Mouse (Mus musculus) neural tube, embryonic 12.5 days (tissue): ENCODE results near the gene Mpz. TPM values are rescaled to one million over a fixed set of nuclear protein-coding genes. Genes with fewer than 3 reads are reported as not detected.

Experiments used
- ATAC-seq: fragments of 200-750 bp; cut with Nextera tagmentation; 2 replicates; pipeline ENCODE4 v1.8.0; 2017; ENCODE audit warnings: low read depth, mild to moderate bottlenecking, moderate TSS enrichment, moderate library complexity; ENCODE audit not compliant: low FRiP score
- H3K27ac ChIP-seq: fragments of 300-500 bp; sonication (generic); 2 replicates; pipeline ENCODE4 v1.5.1; 2016
- H3K27me3 ChIP-seq: fragments of 300-500 bp; sonication (generic); replicated peaks from 2 replicates; pipeline ENCODE4 v1.6.1; 2016; ENCODE audit warnings: mild to moderate bottlenecking
- H3K36me3 ChIP-seq: fragments of 300-500 bp; sonication (generic); 2 replicates; pipeline ENCODE4 v1.6.1; 2016; ENCODE audit warnings: mild to moderate bottlenecking
- H3K4me1 ChIP-seq: fragments of 300-500 bp; sonication (generic); 2 replicates; pipeline ENCODE4 v1.6.1; 2016
- H3K4me2 ChIP-seq: fragments of 300-500 bp; sonication (generic); replicated peaks from 2 replicates; pipeline ENCODE4 v1.6.1; 2016; ENCODE audit warnings: mild to moderate bottlenecking
- H3K4me3 ChIP-seq: fragments of 300-500 bp; sonication (generic); 2 replicates; pipeline ENCODE4 v1.5.1; 2016
- H3K9ac ChIP-seq: fragments of 300-500 bp; sonication (generic); 2 replicates; pipeline ENCODE4 v1.6.1; 2016; ENCODE audit warnings: mild to moderate bottlenecking
- H3K9me3 ChIP-seq: fragments of 300-500 bp; sonication (generic); 2 replicates; pipeline ENCODE4 v1.6.1; 2016; ENCODE audit warnings: mild to moderate bottlenecking
- WGBS: fragments of 180-500 bp; shearing (Covaris S2); methylation state at CpG from one replicate; pipeline ENCODE4 v1.1.7; 2016; 5-methylcytosine and 5-hydroxymethylcytosine counted together
- polyA plus RNA-seq: library from polyadenylated mRNA; unstranded; fragments of >200 nt; fragmentation: Nextera tagmentation; extraction: Ambion mirVana; gene quantifications from 2 replicates; pipeline ENCODE4 v1.2.1, GENCODE M21; 2016

The Mpz gene
- polyA plus RNA-seq, 1 experiment from 2014 or later = 7.8 TPM

DNA sequence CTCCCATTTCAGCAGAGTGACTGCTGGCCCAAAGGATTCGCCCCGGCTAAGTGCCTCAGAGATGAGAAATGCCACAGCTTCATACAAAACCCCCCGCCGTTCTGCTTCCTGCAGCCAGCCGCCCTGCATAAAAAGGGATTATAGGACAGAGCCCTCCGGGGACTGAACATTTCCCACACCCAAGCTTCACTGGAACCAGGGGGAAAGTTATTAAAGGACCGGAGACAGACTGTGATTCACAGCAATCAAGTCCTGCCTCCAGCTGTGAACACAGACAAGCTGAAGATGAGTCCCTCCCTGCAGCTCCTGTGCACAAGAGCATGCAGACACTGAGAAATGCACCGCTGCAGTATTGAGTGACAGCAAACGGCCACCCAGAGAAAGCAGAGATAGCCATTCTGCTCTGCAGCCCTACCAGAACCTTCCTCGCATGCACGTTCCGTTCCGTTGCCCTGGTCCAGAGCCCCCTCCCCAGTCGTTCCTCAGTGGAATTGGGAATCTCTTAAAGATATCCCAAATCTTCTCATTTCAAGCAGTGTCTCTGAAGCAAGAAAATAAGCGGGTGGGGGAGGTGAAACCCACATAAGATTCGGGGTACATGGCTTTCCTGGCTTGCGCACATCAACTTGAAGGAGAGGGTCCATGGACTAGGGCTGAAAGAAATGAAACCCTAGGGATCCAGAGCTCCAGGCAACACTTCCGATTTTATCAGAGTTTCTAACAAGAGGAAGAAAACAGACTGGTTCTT lies 42.8 kb downstream of the Mpz start:
- Histone ChIP-seq H3K9ac (0 out of 2 replicates have a peak overlapping the region, but pooled peaks have one; percentile 5), H3K4me3 (peak overlapping the region; percentile 11; the same call in 1 of the 2 replicates), H3K4me2 (peak overlapping the region; percentile 54), H3K27ac (no peak overlapping the region; the same call in 1 of the 2 replicates), H3K9me3 (no peaks in the 10 kb centered on the region), H3K4me1 (peaks cover 51% of the 10 kb centered on the region), H3K36me3 (no peaks in the 10 kb centered on the region), H3K27me3 (peaks cover 40% of the 10 kb centered on the region)
- 4% methylated on average over 18 of the region's 18 CpGs for WGBS
- peak; percentile 39; the same call in 1 of the 2 replicates for ATAC-seq

- no peaks in the 10 kb centered on the region for H3K36me3 ChIP-seq
- H3K4me1 ChIP-seq = peaks cover 43% of the 10 kb centered on the region
- no peak overlapping the region for H3K4me3 ChIP-seq
- H3K9me3 ChIP-seq = no peaks in the 10 kb centered on the region
- peaks cover 40% of the 10 kb centered on the region for H3K27me3 ChIP-seq
- no peak overlapping the region for H3K27ac ChIP-seq
- H3K4me2 ChIP-seq = peak overlapping the region; percentile 54
- ATAC-seq = no peak
- WGBS = 26% methylated on average over 11 of the region's 11 CpGs
- H3K9ac ChIP-seq = no peak overlapping the region
Observed at GRCm38 (mm10) chr1:171193911-171194830, 43.7 kb downstream of the Mpz start.

DNA sequence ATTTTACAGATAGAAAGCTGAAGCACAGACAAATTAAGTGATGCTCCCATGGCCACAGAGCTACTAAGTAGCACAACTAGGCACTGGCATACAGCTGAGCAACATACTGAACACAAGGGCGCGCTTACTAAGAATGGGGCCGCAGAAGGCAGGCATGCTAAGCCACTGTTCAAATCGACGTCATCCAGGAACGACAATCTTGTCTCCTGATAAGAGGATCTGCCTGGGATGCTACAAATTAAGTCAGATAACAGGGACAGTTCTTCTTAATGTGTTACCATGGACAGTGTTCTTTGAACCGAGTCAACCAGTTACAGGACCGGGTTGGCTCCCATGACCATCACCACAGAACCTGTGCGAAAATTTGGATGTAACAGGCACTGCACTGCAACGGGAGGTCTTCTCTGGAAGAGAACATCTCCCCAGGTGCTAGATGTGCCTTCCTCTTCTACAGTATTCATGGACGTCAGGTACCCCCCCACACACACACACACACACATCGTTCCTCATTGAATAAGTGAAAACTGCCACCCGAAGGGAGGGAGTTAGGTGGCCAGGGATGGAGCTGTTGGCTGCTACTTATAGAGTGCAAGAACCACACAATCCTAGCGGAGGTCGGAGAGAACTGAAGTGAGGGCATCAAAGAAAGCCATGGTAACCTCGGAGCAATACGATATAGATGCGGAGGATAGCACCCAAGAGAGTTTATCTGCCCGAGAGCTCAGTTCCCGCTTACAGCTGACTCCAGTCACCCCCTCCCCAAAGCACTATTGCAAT lies 44.7 kb downstream of the Mpz start:
- peak overlapping the region; percentile 51; the same call in 1 of the 2 replicates for H3K9ac ChIP-seq
- peaks cover 40% of the 10 kb centered on the region for H3K27me3 ChIP-seq
- H3K4me2 ChIP-seq = peak overlapping the region; percentile 93
- no peak for ATAC-seq
- peak overlapping the region; percentile 50 for H3K4me3 ChIP-seq
- H3K4me1 ChIP-seq = peaks cover 35% of the 10 kb centered on the region
- no peaks in the 10 kb centered on the region for H3K36me3 ChIP-seq
- H3K27ac ChIP-seq = no peak overlapping the region
- WGBS = 5% methylated on average over 20 of the region's 20 CpGs
- H3K9me3 ChIP-seq = no peaks in the 10 kb centered on the region

- Histone ChIP-seq H3K36me3 (no peaks in the 10 kb centered on the region), H3K4me1 (peaks cover 35% of the 10 kb centered on the region), H3K27me3 (peaks cover 40% of the 10 kb centered on the region)
Observed at GRCm38 (mm10) chr1:171195887-171196397, 45.4 kb downstream of the Mpz start, which contains the start of gene Pcp4l1. TSS of gene Pcp4l1 (minus strand) at chr1:171196268.

GRCm38 (mm10) chr1:171199532-171199931 lies 49.0 kb downstream of the Mpz start:
- Histone ChIP-seq H3K27me3 (peaks cover 26% of the 10 kb centered on the region), H3K36me3 (no peaks in the 10 kb centered on the region), H3K4me1 (peaks cover 14% of the 10 kb centered on the region), H3K9ac (no peak overlapping the region), H3K9me3 (no peaks in the 10 kb centered on the region), H3K4me2 (no peak overlapping the region), H3K4me3 (no peak overlapping the region), H3K27ac (no peak overlapping the region)
- WGBS = 47% methylated on average over 1 of the region's 1 CpGs
- ATAC-seq = no peak

More at GRCm38 (mm10) chr1:171195887-171196397, 45.4 kb downstream of the Mpz start, which contains the start of gene Pcp4l1:
- WGBS = under 1% methylated on average over 33 of the region's 33 CpGs
- Histone ChIP-seq H3K4me3 (peak within 1 kb of the TSS; percentile 50), H3K4me2 (peak within 1 kb of the TSS; percentile 93), H3K9me3 (no peaks in the 10 kb centered on the region), H3K9ac (peak within 1 kb of the TSS; percentile 51), H3K27ac (no peak within 1 kb of the TSS)
- ATAC-seq = peak; percentile 66; the same call in 1 of the 2 replicates

DNA sequence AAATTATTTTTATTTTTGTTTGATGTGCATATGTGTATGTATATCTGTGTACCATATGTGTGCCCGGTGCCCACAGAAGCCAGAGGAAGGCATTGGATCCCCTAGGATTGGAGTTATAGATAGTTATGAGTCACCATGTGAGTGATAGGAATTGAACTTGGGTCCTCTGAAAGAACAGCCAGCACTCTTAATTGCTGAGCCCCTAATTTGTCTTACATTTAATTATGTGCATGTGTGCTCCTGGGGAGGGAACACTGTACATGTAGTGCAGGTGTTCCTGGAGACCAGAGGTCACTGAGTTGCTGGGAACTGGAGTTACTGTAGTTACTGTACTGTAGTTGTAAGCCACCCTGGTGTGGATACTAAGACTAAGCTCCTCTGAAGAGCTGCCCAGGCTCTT lies 50.3 kb downstream of the Mpz start:
- Histone ChIP-seq H3K4me1 (peaks cover 6% of the 10 kb centered on the region), H3K9ac (no peak overlapping the region), H3K27me3 (peaks cover 14% of the 10 kb centered on the region), H3K27ac (no peak overlapping the region), H3K36me3 (no peaks in the 10 kb centered on the region), H3K4me3 (no peak overlapping the region), H3K4me2 (no peak overlapping the region), H3K9me3 (no peaks in the 10 kb centered on the region)
- WGBS = 94% methylated on average over 1 of the region's 1 CpGs
- no peak for ATAC-seq

DNA sequence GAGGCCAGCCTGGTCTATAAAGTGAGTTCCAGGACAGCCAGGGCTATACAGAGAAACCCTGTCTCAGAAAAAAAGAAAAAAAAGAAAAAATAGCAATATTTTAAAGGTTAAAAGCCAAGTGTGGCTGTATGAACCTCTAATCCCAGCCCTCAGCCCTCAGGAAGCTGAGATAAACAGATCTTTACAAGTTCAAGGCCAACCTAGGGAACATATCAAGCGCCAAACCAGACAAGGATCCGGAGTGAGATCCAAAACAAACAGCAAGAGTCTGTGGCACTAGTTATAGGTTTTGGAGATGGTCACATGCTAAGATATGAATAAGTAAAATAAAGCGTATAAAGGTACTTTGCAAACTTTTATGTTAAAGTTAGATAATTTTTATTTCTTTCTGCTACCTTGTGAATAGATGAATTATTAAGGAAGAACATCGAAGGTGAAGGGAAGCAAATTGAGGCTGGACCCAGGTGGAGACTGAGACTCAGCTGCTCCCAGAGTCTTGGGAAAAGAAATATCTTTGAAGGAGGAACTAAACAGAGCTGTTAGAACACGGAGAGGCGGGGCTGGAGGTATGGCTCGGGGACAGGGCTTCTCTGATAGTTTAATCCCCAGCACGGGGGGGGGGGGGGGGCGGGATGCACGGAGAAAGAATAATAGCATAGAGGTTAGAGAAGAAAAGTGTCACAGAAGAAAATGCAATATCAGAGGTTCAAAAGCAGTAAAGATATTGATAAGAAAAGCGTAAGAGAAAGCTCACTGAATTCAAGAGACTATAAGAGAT lies 53.1 kb downstream of the Mpz start:
- Histone ChIP-seq H3K9me3 (no peaks in the 10 kb centered on the region), H3K36me3 (no peaks in the 10 kb centered on the region), H3K27me3 (no peaks in the 10 kb centered on the region), H3K4me2 (no peak overlapping the region), H3K4me3 (no peak overlapping the region), H3K4me1 (no peaks in the 10 kb centered on the region), H3K27ac (no peak overlapping the region), H3K9ac (no peak overlapping the region)
- WGBS = 61% methylated on average over 11 of the region's 11 CpGs
- no peak for ATAC-seq

DNA sequence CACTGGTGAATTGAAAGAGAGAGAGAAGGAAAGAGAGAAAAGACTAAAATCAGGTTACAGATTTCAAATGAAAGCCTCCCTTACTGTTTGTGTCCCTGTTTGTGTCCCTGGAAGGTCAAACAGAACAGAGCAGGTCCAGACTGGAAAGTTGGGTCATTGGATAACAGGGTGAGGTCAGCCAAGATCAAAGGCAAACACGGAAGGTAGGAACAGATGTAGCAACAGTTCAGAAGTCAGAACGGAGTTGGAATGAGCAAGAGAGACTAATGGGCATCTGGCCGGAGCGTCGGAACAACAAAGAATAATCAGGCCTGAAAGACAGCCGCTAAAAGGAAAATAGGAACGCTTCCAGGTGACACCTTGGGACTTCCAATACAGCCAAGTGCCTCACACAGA lies 53.7 kb downstream of the Mpz start:
- Histone ChIP-seq H3K4me3 (no peak overlapping the region), H3K4me1 (no peaks in the 10 kb centered on the region), H3K27ac (no peak overlapping the region), H3K4me2 (no peak overlapping the region), H3K9ac (no peak overlapping the region), H3K9me3 (no peaks in the 10 kb centered on the region), H3K36me3 (no peaks in the 10 kb centered on the region), H3K27me3 (no peaks in the 10 kb centered on the region)
- no peak for ATAC-seq
- 74% methylated on average over 7 of the region's 7 CpGs for WGBS

DNA sequence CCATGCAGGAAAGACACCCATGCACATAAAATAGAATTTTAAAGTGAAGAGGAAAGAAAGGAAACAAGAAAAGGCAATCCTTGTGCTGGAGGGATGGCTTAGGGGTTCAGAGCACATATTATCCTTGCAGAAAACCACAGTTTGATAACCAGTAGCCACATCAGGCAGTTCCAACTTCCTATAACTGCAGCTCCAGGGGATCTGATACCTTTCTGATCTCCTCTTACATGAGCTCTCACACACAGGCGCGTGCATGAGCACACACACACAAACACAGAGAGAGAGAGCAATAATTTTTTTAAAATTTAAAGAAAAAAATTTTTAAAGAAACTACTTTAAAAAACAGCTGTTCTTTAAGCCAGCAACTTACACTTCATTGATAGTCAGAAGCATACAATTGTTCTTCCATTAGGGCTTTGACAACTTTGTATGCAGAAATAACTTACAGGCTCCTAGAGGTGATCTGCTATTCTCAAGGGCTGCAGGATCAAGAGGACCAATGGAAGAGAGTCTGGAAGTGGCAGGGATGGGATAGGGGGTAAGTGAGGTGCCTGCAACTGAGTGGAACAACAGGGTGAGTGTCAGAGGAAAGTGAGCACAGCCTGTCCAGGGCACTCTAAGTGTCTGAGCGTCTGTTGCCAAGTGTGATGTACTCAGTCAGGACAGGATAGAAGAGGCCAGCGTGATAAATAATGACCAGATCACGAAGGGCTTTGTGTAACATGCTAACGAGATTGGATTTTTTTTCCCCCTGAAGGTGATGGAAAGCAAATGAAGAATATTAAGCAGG lies 55.4 kb downstream of the Mpz start:
- Histone ChIP-seq H3K4me2 (no peak overlapping the region), H3K36me3 (no peaks in the 10 kb centered on the region), H3K27me3 (no peaks in the 10 kb centered on the region), H3K27ac (no peak overlapping the region), H3K4me1 (no peaks in the 10 kb centered on the region), H3K9me3 (no peaks in the 10 kb centered on the region), H3K9ac (no peak overlapping the region), H3K4me3 (no peak overlapping the region)
- no peak for ATAC-seq
- WGBS = 67% methylated on average over 6 of the region's 6 CpGs

DNA sequence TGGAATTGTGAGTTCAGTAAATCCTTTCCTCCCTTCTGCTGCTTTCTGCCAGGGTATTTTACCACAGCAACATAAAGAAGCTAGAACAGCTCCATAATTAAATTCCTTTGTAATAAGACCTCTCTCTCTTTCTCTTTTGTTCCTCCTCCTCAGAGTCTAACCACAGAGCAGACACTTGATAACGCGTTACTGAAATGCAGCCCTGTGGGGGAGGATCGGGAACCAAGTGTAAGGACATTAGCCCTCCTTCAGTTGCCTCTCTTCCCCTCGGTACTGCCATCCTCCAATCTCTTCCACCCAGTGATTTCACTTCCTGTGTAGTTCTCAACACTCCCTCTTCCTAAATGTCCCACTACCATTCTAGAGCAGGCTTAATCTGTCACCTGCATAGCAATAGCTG lies 58.9 kb downstream of the Mpz start:
- H3K4me2 ChIP-seq = no peak overlapping the region
- H3K36me3 ChIP-seq = no peaks in the 10 kb centered on the region
- H3K4me1 ChIP-seq = no peaks in the 10 kb centered on the region
- ATAC-seq = no peak
- WGBS = 27% methylated on average over 4 of the region's 4 CpGs
- no peaks in the 10 kb centered on the region for H3K27me3 ChIP-seq
- no peaks in the 10 kb centered on the region for H3K9me3 ChIP-seq
- H3K27ac ChIP-seq = no peak overlapping the region
- H3K4me3 ChIP-seq = no peak overlapping the region
- no peak overlapping the region for H3K9ac ChIP-seq
